Comparison of ENCODE assay signal across 14 mouse cellular contexts in the genomic region with DNA sequence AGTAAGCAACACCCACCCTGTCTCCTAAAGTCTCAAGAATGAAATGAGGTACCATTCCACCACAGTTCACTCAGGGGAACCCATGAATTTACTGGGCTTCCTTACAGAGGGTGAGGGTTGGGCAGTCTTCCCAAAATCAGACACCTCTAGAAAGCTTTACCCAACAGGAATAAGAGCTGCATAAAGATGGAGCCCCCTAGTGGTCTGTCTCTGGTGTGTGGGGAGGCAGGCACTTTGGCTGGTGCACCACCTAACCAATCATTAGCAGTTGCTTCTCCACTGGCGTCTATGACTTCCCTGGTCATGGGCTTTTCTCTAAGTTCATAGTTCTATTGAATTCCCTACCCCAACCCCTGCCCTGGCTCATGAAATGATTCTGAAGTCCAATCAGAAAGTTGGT.
A peak's percentile ranks its signal among the peaks of the same experiment; 100 is the strongest.
DNase-seq lines count a peak whose midpoint lies in the region; ATAC-seq and TF ChIP-seq lines count a peak whose summit lies in the region.
"Had no signal": no experiment of that assay in that cellular context is flagged by ENCODE, and none has a peak within 500 bp of the region (broad histone marks: within the 10 kb centered on the region; RNA-seq: fewer than 3 reads in every experiment).

No protein-coding gene starts in this region.

- no peak overlapping the region for H3K9ac ChIP-seq in stomach, postnatal 0 days (ENCODE audit: low read length)
- H3K9ac ChIP-seq: embryonic facial prominence, embryonic 15.5 days; hindbrain, embryonic 15.5 days; limb, embryonic 15.5 days had no signal

- no peak overlapping the region for H3K27ac ChIP-seq in gastrocnemius, adult 2 months
- H3K27ac ChIP-seq in left cerebral cortex, adult 2 months, result no peak overlapping the region
- H3K27ac ChIP-seq in stomach, postnatal 0 days (replicated peaks), result no peak overlapping the region
- no peak overlapping the region for H3K27ac ChIP-seq in cerebellum, adult 2 months (ENCODE audit: insufficient read depth, low read length)
- H3K27ac ChIP-seq: embryonic facial prominence, embryonic 15.5 days; hindbrain, embryonic 15.5 days; limb, embryonic 15.5 days had no signal

- no peak overlapping the region for H3K4me2 ChIP-seq in stomach, postnatal 0 days (replicated peaks; ENCODE audit: low read depth)
- H3K4me2 ChIP-seq: embryonic facial prominence, embryonic 15.5 days; hindbrain, embryonic 15.5 days; limb, embryonic 15.5 days had no signal

- no peak for DNase-seq in gastrocnemius, adult 2 months
- no peak for DNase-seq in gastrocnemius, adult 8-10 months (ENCODE audit: low spot score in 2 of 2)
- DNase-seq in left cerebral cortex, adult 2 months (ENCODE audit: extremely low spot score in 1 of 2, low spot score in 2 of 2), result no peak
- DNase-seq in left cerebral cortex, adult 18-20 months (ENCODE audit: low spot score in 2 of 2), result no peak
- DNase-seq in thymus, postnatal 14 days, result peak; percentile 4
- DNase-seq in thymus, postnatal 10 days (ENCODE audit: low spot score in 2 of 2), result no peak
- no peak for DNase-seq in stomach, postnatal 0 days (ENCODE audit: low spot score)
- no peak for DNase-seq in cerebellum, adult 2 months
- DNase-seq: gastrocnemius, postnatal 25 days had no signal

- H3K4me1 ChIP-seq in stomach, postnatal 0 days (replicated peaks; ENCODE audit: control insufficient read depth, insufficient read depth), result no peaks in the 10 kb centered on the region
- H3K4me1 ChIP-seq in cerebellum, adult 2 months (ENCODE audit: control insufficient read depth, insufficient read depth, low read length), result no peaks in the 10 kb centered on the region
- H3K4me1 ChIP-seq: embryonic facial prominence, embryonic 15.5 days; hindbrain, embryonic 15.5 days; limb, embryonic 15.5 days; megakaryocyte, embryonic 14.5 days had no signal

- ATAC-seq in stomach, postnatal 0 days (ENCODE audit: low FRiP score, low TSS enrichment), result no peak
- ATAC-seq: forebrain, embryonic 14.5 days had no signal

- peak; percentile 43 for TF ChIP-seq CTCF in gastrocnemius, adult 2 months (IDR thresholded peaks at IDR 0.05)
- TF ChIP-seq CTCF in left cerebral cortex, adult 2 months (IDR thresholded peaks at IDR 0.05), result peak; percentile 35
- peak; percentile 57 for TF ChIP-seq CTCF in stomach, postnatal 0 days (IDR thresholded peaks at IDR 0.05; ENCODE audit: low read depth)
- TF ChIP-seq CTCF in cerebellum, adult 2 months (IDR thresholded peaks at IDR 0.05; ENCODE audit: borderline replicate concordance, insufficient read depth, low read depth, low read length), result no peak

- 94% methylated on average over 1 of the region's 1 CpGs for WGBS in stomach, postnatal 0 days
- 92% methylated on average over 1 of the region's 1 CpGs for WGBS in cerebellum, adult 2 months

- no peak for TF ChIP-seq EP300 in stomach, postnatal 0 days (optimal IDR thresholded peaks at IDR 0.05)

- intact Hi-C loops in gastrocnemius, adult 2 months (cut with DNase I), result no loop called here
- intact Hi-C loops in left cerebral cortex, adult 2 months (cut with DNase I), result loop anchor here (5.0 kb wide), 1 partner anchor 147 kb away; no protein-coding TSS in a partner anchor

- H3K4me3 ChIP-seq in gastrocnemius, adult 2 months, result no peak overlapping the region
- no peak overlapping the region for H3K4me3 ChIP-seq in left cerebral cortex, adult 2 months
- no peak overlapping the region for H3K4me3 ChIP-seq in stomach, postnatal 0 days (ENCODE audit: low read depth, low read length)
- no peak overlapping the region for H3K4me3 ChIP-seq in cerebellum, adult 2 months (replicated peaks; ENCODE audit: insufficient read depth, low read depth, low read length)
- H3K4me3 ChIP-seq: embryonic facial prominence, embryonic 15.5 days; hindbrain, embryonic 15.5 days; limb, embryonic 15.5 days; megakaryocyte, embryonic 14.5 days had no signal

- H3K36me3 ChIP-seq in stomach, postnatal 0 days (ENCODE audit: control insufficient read depth, insufficient read depth, low read length), result no peaks in the 10 kb centered on the region
- H3K36me3 ChIP-seq: embryonic facial prominence, embryonic 15.5 days; hindbrain, embryonic 15.5 days; limb, embryonic 15.5 days had no signal

- no peaks in the 10 kb centered on the region for H3K9me3 ChIP-seq in stomach, postnatal 0 days (ENCODE audit: control insufficient read depth, low read length)
- H3K9me3 ChIP-seq: embryonic facial prominence, embryonic 15.5 days; hindbrain, embryonic 15.5 days; limb, embryonic 15.5 days had no signal

- TF ChIP-seq POLR2A in cerebellum, adult 2 months (IDR thresholded peaks at IDR 0.05; ENCODE audit: borderline replicate concordance, insufficient read depth, low read length), result no peak

- H3K27me3 ChIP-seq in stomach, postnatal 0 days (ENCODE audit: control insufficient read depth, insufficient read depth, low read length), result no peaks in the 10 kb centered on the region
- no peaks in the 10 kb centered on the region for H3K27me3 ChIP-seq in cerebellum, adult 2 months (ENCODE audit: control insufficient read depth, insufficient read depth, low read length)
- H3K27me3 ChIP-seq: embryonic facial prominence, embryonic 15.5 days; hindbrain, embryonic 15.5 days; limb, embryonic 15.5 days; megakaryocyte, embryonic 14.5 days had no signal
